Mouse (Mus musculus) CH12.LX (cell line): ENCODE results near the gene Rxfp4.

Experiments used
- CHD2 ChIP-seq: IDR thresholded peaks from 2 replicates; pipeline ENCODE4 v1.6.1; 2011; ENCODE audit warnings: low read length, improper control_type of control experiment
- POLR2A ChIP-seq: IDR thresholded peaks from 2 replicates; pipeline ENCODE4 v1.6.1; 2011; ENCODE audit warnings: low read depth, mild to moderate bottlenecking, improper control_type of control experiment, low read length

- no peak for TF ChIP-seq CHD2
- no peak for TF ChIP-seq POLR2A
Observed at GRCm38 (mm10) chr3:88643078-88643477, 9.9 kb downstream of the Rxfp4 start.
